Mouse (Mus musculus) embryo, embryonic 11.5 days (tissue): ENCODE data around the gene Nup93.
A peak's percentile ranks its signal among the peaks of the same experiment; 100 is the strongest.

Source experiments
- DNase-seq: peaks from one replicate; pipeline ENCODE4 v3.0.0-alpha.2; 2012; ENCODE audit warnings: low read depth, low spot score

Nup93 gene

GRCm38 (mm10) chr8:94317691-94318090 lies 103.3 kb downstream of the Nup93 start:
- DNase-seq: no peak

- DNase-seq: no peak
Measured at GRCm38 (mm10) chr8:94320036-94320435, 105.7 kb downstream of the Nup93 start.

GRCm38 (mm10) chr8:94322083-94322482 lies 107.7 kb downstream of the Nup93 start:
- no peak for DNase-seq

GRCm38 (mm10) chr8:94323041-94323440 lies 108.7 kb downstream of the Nup93 start:
- DNase-seq: no peak

GRCm38 (mm10) chr8:94324071-94324470 lies 109.7 kb downstream of the Nup93 start:
- no peak for DNase-seq

GRCm38 (mm10) chr8:94326016-94326415 lies 111.7 kb downstream of the Nup93 start:
- DNase-seq: no peak

GRCm38 (mm10) chr8:94328932-94329728 lies 114.8 kb downstream of the Nup93 start, which contains the start of gene Slc12a3:
Gene Slc12a3 (plus strand): TSS chr8:94329201.
- no peak for DNase-seq

GRCm38 (mm10) chr8:94330733-94331132 lies 116.4 kb downstream of the Nup93 start:
- DNase-seq: peak; percentile 45

- no peak for DNase-seq
Measured at GRCm38 (mm10) chr8:94333345-94333744, 119.0 kb downstream of the Nup93 start.

- no peak for DNase-seq
Measured at GRCm38 (mm10) chr8:94337559-94337958, 123.2 kb downstream of the Nup93 start.

- DNase-seq: no peak
Measured at GRCm38 (mm10) chr8:94340796-94341195, 126.4 kb downstream of the Nup93 start.

- no peak for DNase-seq
Measured at GRCm38 (mm10) chr8:94342691-94343090, 128.3 kb downstream of the Nup93 start.

- DNase-seq: peak; percentile 40
Measured at GRCm38 (mm10) chr8:94343290-94343689, 128.9 kb downstream of the Nup93 start.

GRCm38 (mm10) chr8:94343778-94344320 lies 129.5 kb downstream of the Nup93 start:
- no peak for DNase-seq

GRCm38 (mm10) chr8:94345657-94346056 lies 131.3 kb downstream of the Nup93 start:
- no peak for DNase-seq

GRCm38 (mm10) chr8:94346264-94346663 lies 131.9 kb downstream of the Nup93 start:
- DNase-seq: no peak

- no peak for DNase-seq
Measured at GRCm38 (mm10) chr8:94348425-94348824, 134.1 kb downstream of the Nup93 start.

- DNase-seq: no peak
Measured at GRCm38 (mm10) chr8:94354069-94354531, 139.7 kb downstream of the Nup93 start.

GRCm38 (mm10) chr8:94354571-94354970 lies 140.2 kb downstream of the Nup93 start:
- DNase-seq: no peak

GRCm38 (mm10) chr8:94357220-94357619 lies 142.9 kb downstream of the Nup93 start:
- DNase-seq: no peak

- DNase-seq: no peak
Measured at GRCm38 (mm10) chr8:94358541-94358940, 144.2 kb downstream of the Nup93 start.

- no peak for DNase-seq
Measured at GRCm38 (mm10) chr8:94361774-94362431, 147.5 kb downstream of the Nup93 start.
